Mouse (Mus musculus) brain, embryonic 14.5 days (tissue): ENCODE results near the gene Noxa1.

Experiments
- CTCF ChIP-seq: fragments of 200-500 bp; IDR thresholded peaks from 2 replicates; pipeline ENCODE4 v1.5.1; 2012; ENCODE audit warnings: inconsistent platforms, mild to moderate bottlenecking, moderate library complexity, borderline replicate concordance; ENCODE audit not compliant: insufficient read depth, insufficient read length; ENCODE audit errors: extremely low read depth
- POLR2A ChIP-seq: fragments of 200-500 bp; IDR thresholded peaks from 2 replicates; pipeline ENCODE4 v1.6.1; 2012; ENCODE audit warnings: mild to moderate bottlenecking, inconsistent platforms, borderline replicate concordance; ENCODE audit not compliant: poor library complexity, insufficient read depth, insufficient read length, severe bottlenecking; ENCODE audit errors: extremely low read depth

DNA sequence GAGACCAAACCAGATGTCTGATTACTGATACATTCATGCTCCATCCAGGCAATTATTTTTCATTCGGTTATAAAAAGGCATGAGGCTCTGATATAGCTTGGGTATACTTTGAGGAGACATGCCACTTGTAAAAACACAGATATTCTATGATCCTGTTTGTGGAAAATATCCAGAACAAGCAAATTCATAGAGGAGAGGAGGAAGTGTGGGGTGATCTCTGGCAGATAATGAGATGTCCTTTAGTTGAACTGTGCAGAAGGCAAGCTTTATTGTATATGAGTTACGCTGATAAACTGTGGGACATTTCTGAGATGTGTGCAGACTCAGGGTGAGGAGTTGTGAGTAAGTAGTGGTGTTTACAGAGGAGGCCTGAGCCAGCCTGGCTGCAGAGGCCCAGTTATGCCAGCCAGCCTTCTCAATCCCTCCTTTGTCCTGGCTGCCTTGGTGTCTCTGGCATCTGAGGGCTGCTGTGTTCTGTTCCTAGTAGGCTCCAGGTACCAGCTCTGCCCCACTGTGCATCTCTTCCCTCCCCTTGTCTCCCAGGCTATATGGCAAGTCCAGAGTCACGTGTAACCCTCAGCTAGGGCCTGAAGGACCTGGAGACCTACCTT lies 3.2 kb upstream of the Noxa1 start:
- TF ChIP-seq CTCF (no peak), POLR2A (no peak)
